Mouse (Mus musculus) bone marrow, adult 2 months (tissue): ENCODE results near the gene Vmn1r221. TPM values are rescaled to one million over a fixed set of nuclear protein-coding genes. Genes with fewer than 3 reads are reported as not detected.
"Not testable (repeated sequence)": the region's sequence is repeated elsewhere in the genome, so short reads cannot be mapped to it uniquely, and the experiment has no call there.

Experiments used
- H3K27ac ChIP-seq: fragments of 200-500 bp; 2 replicates; pipeline ENCODE4 v1.5.1; 2012; ENCODE audit warnings: low read depth, mild to moderate bottlenecking, control low read depth, inconsistent platforms, low read length; ENCODE audit not compliant: control insufficient read depth, poor library complexity, insufficient read depth
- H3K4me1 ChIP-seq: fragments of 200-500 bp; 2 replicates; pipeline ENCODE4 v1.6.1; 2011; ENCODE audit warnings: low read length; ENCODE audit not compliant: control insufficient read depth, insufficient read depth
- H3K4me3 ChIP-seq: fragments of 200-500 bp; replicated peaks from 2 replicates; pipeline ENCODE3; 2011; ENCODE audit warnings: mild to moderate bottlenecking, low read depth, low read length, control low read depth; ENCODE audit not compliant: control insufficient read depth
- CTCF ChIP-seq: fragments of 200-500 bp; IDR thresholded peaks from 2 replicates; pipeline ENCODE4 v1.5.1; 2011; ENCODE audit warnings: low read length, control low read depth; ENCODE audit not compliant: control insufficient read depth, insufficient read depth
- POLR2A ChIP-seq: fragments of 200-500 bp; IDR thresholded peaks from 2 replicates; pipeline ENCODE4 v1.6.1; 2011; ENCODE audit warnings: low read depth, mild to moderate bottlenecking, control low read depth, low read length, borderline replicate concordance; ENCODE audit not compliant: control insufficient read depth
- WGBS: fragments of 180-500 bp; shearing (Covaris S2); methylation state at CpG from one replicate; pipeline ENCODE4 v1.1.7; 2018; 5-methylcytosine and 5-hydroxymethylcytosine counted together
- polyA plus RNA-seq: library from polyadenylated mRNA; stranded (reverse); fragments of >200 nt; gene quantifications from 2 replicates; pipeline ENCODE4 v1.2.4, GENCODE M21; 2011; ENCODE audit warnings: low replicate concordance; ENCODE audit not compliant: missing spikeins, insufficient read depth, insufficient read length

Gene Vmn1r221
- not detected in 2 replicates for polyA plus RNA-seq

DNA sequence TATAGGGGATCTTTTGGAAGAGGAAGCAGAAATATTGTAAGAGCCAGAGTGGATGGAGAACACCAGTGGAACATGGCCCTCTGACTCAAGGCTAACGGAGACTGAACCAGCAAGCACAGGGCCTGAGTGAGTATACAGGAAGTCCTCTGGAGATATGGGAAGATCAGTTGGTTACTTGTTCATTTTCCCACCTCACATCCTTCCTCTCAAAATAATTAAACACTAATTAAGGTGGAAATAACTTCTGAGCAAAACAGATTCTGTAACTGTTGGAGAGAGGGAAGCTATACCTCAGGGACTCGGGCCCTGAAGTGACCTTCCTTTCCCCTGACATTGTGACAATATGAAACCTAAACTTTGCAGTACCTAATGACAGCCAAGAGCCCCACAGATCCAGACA is at the start of gene Vmn1r221:
Vmn1r221 (plus strand) TSS at position 301 of the 400 bp plus-strand sequence.
- not testable (repeated sequence) for H3K4me3 ChIP-seq, H3K27ac ChIP-seq, H3K4me1 ChIP-seq
- 65% methylated on average over 2 of the region's 2 CpGs for WGBS

DNA sequence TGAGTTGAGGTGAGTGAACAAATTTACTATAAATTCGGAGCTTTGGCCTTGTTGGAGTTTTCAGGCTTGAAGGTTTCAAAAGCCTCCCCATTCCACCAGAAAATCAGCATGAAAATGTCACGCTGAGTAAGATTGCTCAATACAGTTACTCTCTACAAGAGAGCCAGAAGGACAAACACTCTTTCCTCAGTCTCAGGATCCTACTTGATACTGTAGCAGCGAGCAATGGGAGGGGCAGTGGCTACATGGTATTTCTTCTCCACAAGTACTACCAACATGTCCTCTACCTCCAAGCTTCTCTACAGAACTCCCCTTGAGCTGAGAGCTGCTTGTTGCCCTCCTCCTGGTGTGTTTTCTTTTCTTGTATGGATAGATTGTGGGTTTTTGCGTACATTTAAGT is 47.5 kb upstream of the Vmn1r221 start:
- H3K4me1 ChIP-seq, H3K4me3 ChIP-seq, H3K27ac ChIP-seq: not testable (repeated sequence)
- WGBS: 69% methylated on average over 4 of the region's 4 CpGs

DNA sequence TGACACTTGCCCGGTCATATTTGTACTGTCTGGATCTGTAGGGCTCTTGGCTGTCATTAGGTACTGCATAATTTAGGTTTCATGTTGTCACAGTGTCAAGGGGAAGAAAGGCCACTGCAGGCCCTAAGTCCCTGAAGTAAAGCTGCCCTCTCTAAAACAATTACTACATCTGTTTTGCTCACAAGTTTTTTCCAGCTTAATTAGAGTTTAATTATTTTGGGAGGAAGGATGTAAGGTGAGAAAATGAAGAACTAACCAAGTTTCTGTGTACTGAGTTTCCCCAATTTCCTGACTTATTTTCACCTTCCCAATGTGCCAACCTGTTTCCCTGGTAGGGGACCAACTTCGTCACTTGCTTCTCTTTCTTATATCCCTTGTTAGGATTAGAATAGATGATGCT is 26.1 kb upstream of the Vmn1r221 start, which contains the start of gene Vmn1r220:
Vmn1r220 (minus strand) TSS at position 101 of the 400 bp plus-strand sequence.
- no peak for TF ChIP-seq CTCF
- no peak for TF ChIP-seq POLR2A
- H3K27ac ChIP-seq: no peak within 1 kb of the TSS
- no peaks in the 10 kb centered on the region for H3K4me1 ChIP-seq
- WGBS: 65% methylated on average over 2 of the region's 2 CpGs
- no peak within 1 kb of the TSS for H3K4me3 ChIP-seq

DNA sequence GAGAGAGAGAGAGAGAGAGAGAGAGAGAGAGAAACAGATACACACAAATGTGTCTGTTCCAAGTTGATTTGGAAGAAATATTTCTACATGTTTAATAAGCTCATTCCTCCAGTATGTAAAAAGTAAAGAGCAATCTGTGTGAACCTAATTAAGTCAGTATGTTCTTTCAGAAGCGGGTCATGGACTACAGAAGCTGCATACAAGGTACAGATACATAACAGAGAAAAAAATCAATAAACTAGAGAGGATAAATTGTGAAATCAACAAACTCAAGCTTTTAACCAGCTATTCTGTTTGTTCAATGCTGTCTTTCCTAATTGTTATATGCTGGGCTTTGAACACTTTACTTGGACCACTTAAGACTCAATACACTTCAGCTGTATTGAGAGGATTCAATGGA is 10.0 kb upstream of the Vmn1r221 start:
- 70% methylated on average over 1 of the region's 1 CpGs for WGBS
- not testable (repeated sequence) for H3K27ac ChIP-seq, H3K4me1 ChIP-seq, H3K4me3 ChIP-seq

DNA sequence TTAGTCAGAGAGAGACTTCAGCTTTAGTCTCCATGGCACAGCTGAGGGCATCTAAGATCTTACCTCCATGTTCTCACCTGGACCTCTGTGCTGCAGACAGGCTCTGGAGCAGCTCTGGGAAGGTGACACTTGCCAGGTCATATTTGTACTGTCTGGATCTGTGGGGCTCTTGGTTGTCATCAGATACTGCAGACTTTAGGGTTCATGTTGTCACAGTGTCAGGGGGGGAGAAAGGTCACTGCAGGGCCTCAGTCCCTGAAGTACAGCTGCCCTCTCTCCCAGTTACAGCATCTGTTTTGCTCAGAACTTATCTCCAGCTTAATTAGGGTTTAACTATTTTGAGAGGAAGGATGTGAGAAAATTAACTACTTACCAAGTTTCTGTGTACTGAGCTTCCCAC is 21.9 kb downstream of the Vmn1r221 start, which contains the start of gene Vmn1r222:
Vmn1r222 (minus strand) TSS at position 101 of the 400 bp plus-strand sequence.
- H3K27ac ChIP-seq, H3K4me3 ChIP-seq, H3K4me1 ChIP-seq: not testable (repeated sequence)

DNA sequence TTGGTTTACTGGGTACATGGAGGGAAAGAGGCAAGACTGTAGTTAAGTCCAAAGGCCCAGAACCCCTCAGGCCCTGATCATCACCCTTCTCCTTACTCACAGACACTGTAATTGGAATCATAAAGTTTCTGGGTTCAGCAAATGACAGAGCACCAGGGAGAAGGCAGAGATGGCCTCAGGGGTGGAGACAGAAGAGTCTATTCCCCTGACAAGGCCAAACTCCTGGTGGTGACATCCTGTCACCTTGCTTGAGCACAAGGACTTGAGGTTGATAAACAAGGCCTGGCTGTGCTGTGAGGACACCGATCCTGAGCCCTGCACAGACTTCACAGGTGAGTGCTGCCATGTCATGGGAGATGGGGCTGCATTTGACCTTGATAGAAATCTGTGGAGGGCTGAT is 32.9 kb downstream of the Vmn1r221 start, which contains the start of gene Vmn1r223:
Vmn1r223 (plus strand) TSS at position 301 of the 400 bp plus-strand sequence.
- not testable (repeated sequence) for H3K4me1 ChIP-seq, H3K4me3 ChIP-seq, H3K27ac ChIP-seq
- 67% methylated on average over 1 of the region's 1 CpGs for WGBS

DNA sequence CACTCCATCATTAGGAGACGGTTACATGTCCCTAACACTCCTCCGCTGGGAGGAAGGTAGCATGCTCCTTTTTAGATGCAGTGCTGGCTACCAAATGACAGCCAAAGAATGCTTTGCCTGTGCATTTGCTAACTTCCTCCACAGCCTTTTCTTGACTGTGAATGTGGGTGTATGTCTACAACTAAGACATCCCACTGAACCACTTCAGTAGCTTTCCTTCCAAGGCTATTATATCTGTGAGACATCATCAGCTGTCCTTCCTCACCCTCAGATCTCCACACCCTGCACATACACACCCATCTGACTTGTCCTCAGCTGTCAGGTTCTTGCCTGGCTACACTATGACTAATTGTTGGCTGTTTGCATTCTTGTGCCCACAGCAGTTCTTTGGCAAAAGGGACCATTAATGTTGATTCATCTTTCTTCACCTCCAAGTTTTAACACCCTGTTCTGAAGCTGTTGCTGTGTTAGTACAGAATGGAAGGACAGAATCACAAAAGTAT is 44.7 kb downstream of the Vmn1r221 start:
- WGBS: 85% methylated on average over 2 of the region's 2 CpGs
- Histone ChIP-seq H3K4me3 (no peak overlapping the region), H3K4me1 (no peaks in the 10 kb centered on the region), H3K27ac (no peak overlapping the region)
- TF ChIP-seq POLR2A (no peak), CTCF (no peak)

DNA sequence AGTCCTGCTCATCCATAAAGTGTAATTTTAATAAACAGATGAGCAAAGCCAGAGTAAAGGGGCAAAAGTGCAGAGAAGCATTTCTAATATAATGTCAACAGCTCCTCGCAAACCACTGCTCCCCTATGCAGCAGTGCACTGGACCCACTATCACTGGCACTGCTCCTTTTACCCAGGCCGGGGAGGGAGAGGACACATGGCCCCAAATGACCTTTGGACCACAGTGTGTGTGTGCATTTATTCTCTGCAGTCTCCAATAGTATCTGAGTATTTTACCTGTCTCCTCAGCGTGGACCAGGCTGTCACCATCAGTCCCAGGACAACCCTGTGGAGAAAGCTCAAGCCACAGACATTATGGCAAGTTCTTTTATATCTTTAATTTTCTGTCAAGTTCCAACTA is 54.7 kb downstream of the Vmn1r221 start:
- not testable (repeated sequence) for H3K27ac ChIP-seq, H3K4me3 ChIP-seq, H3K4me1 ChIP-seq
- 78% methylated on average over 3 of the region's 3 CpGs for WGBS

DNA sequence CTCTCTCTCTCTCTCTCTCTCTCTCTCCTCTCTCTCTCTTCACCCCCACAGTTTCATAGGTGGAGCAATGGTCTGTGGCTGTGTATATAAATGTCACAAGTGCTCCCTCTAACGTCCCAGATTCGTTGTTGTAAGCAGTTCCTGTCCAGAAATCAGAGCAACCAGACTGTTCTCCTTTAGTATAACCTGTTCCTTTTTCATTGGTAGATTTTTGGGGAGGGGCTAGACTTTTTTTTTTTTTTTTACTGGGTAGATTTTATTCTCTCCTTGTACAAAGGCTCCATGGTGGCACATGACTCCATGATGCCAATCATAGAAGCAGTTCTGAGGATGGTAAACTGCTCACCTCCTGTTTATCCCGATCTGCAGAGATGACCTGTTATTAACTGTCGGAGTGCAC is 55.2 kb downstream of the Vmn1r221 start:
- H3K27ac ChIP-seq, H3K4me1 ChIP-seq, H3K4me3 ChIP-seq: not testable (repeated sequence)
- 41% methylated on average over 4 of the region's 4 CpGs for WGBS

DNA sequence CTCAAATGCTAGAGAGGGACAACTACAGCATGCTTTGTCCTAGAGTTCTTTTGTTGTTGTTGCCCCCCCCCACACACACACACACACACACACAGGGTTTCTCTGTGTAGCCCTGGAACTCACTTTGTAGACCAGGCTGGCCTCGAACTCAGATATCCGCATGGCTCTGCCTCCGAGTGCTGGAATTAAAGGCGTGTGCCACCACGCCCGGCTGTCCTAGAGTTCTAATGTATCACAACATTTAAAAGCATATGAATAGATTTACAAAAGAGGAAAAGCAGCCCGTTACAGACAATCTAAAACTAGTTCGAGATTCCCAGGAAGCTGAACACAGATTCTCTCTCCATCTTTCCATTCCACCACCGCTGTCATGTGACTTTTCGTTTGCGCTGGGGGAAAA is 55.8 kb downstream of the Vmn1r221 start:
- TF ChIP-seq CTCF (no peak), POLR2A (no peak)
- no peak overlapping the region for H3K27ac ChIP-seq
- no peaks in the 10 kb centered on the region for H3K4me1 ChIP-seq
- whole genome bisulfite sequencing: 28% methylated on average over 11 of the region's 11 CpGs
- no peak overlapping the region for H3K4me3 ChIP-seq
